Mouse (Mus musculus): ENCODE measurements at regions not wholly inside any gene's neighbourhood (a gene's known extent, or its start where the extent isn't known, plus 50 kb on each side); places are given as distances from the start of the nearest gene placed in this dataset.
A peak's percentile ranks its signal among the peaks of the same experiment; 100 is the strongest.

DNA sequence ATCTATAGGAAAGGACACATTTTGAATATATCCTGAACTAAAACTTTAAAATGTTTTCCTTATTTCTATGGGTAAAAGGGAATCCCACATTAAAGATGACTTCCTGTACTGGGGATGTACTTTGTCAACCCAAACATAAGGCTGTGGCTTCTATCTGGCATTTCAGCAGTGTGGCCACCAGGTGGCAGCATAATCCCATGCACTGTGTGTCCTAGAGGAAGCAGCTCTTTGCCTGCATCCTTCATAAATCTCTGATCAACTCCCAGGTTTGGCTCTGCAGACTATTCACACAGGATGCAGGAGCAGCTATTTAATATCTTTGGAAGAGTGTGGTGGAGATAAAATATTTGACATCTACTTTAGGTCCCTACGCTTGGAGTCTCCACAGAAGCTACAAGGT lies 59.1 kb downstream of the Bmp15 start:
- DNase-seq (ENCODE audit: extremely low read depth, insufficient read length, low spot score) = peak; percentile 1

GRCm38 (mm10) chrX:6258523-6258922 lies 62.0 kb downstream of the Bmp15 start:
- peak; percentile 4 for DNase-seq (ENCODE audit: extremely low read depth, insufficient read length, low spot score)

DNA sequence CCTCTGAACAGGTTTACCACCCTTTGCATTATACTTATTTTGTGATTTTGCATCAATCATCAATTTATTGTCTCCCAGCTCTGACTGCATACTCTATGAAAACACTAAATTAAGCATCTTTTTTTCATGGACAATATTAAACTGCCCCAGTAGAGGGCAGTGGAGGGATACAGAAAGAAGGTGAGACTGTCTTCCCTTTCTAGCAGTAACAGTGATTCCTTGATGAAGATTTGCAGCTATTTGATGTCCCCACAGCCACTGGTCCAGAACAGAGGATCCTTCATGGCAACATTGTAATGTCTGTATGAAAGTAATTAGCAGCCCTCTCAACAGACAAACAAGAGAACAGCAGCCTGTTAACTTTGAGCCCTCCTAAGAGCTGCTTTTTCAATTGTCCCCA lies 66.5 kb downstream of the Bmp15 start:
- no peak for DNase-seq (ENCODE audit: extremely low read depth, insufficient read length, low spot score)

- peak; percentile 6 for DNase-seq (ENCODE audit: extremely low read depth, insufficient read length, low spot score)
These were observed 67.6 kb downstream of the Bmp15 start for GRCm38 (mm10) chrX:6252873-6253272.
